Mouse (Mus musculus) heart, embryonic 10.5 days (tissue): ENCODE results near the gene Ipo8. TPM values are rescaled to one million over a fixed set of nuclear protein-coding genes. Genes with fewer than 3 reads are reported as not detected.

Experiments used
- DNase-seq: peaks from one replicate; pipeline ENCODE4 v3.0.0-alpha.2; 2017; ENCODE audit warnings: low spot score
- H3K27ac ChIP-seq: fragments of 300-500 bp; sonication (generic); 2 replicates; pipeline ENCODE4 v1.5.1; 2016; ENCODE audit warnings: mild to moderate bottlenecking
- H3K27me3 ChIP-seq: fragments of 300-500 bp; sonication (generic); 2 replicates; pipeline ENCODE4 v1.6.1; 2016; ENCODE audit warnings: mild to moderate bottlenecking; ENCODE audit not compliant: poor library complexity, insufficient read depth, severe bottlenecking
- H3K36me3 ChIP-seq: fragments of 300-500 bp; sonication (generic); 2 replicates; pipeline ENCODE4 v1.6.1; 2016; ENCODE audit warnings: mild to moderate bottlenecking, moderate library complexity
- H3K4me1 ChIP-seq: fragments of 300-500 bp; sonication (generic); 2 replicates; pipeline ENCODE4 v1.6.1; 2016; ENCODE audit warnings: mild to moderate bottlenecking
- H3K4me3 ChIP-seq: fragments of 300-500 bp; sonication (generic); 2 replicates; pipeline ENCODE4 v1.5.1; 2016; ENCODE audit warnings: mild to moderate bottlenecking, moderate library complexity
- H3K9me3 ChIP-seq: fragments of 300-500 bp; sonication (generic); 2 replicates; pipeline ENCODE4 v1.6.1; 2016; ENCODE audit warnings: mild to moderate bottlenecking, moderate library complexity
- WGBS: fragments of 180-500 bp; shearing (Covaris S2); methylation state at CpG from one replicate; pipeline ENCODE4 v1.1.7; 2016; 5-methylcytosine and 5-hydroxymethylcytosine counted together
- polyA plus RNA-seq: library from polyadenylated mRNA; unstranded; fragments of >200 nt; fragmentation: Nextera tagmentation; extraction: Ambion mirVana; gene quantifications from 2 replicates; pipeline ENCODE4 v1.2.1, GENCODE M21; 2016

Gene Ipo8
- polyA plus RNA-seq, 1 experiment from 2014 or later = 20.5 TPM

GRCm38 (mm10) chr6:148789010-148789673 is 42.1 kb downstream of the Ipo8 start:
- no peaks in the 10 kb centered on the region for H3K27me3 ChIP-seq
- WGBS = 78% methylated on average over 9 of the region's 9 CpGs
- H3K36me3 ChIP-seq = peaks cover 67% of the 10 kb centered on the region
- H3K27ac ChIP-seq = no peak overlapping the region
- H3K4me1 ChIP-seq = no peaks in the 10 kb centered on the region; the same call in 1 of the 2 replicates
- H3K9me3 ChIP-seq = no peaks in the 10 kb centered on the region
- no peak overlapping the region for H3K4me3 ChIP-seq
- no peak for DNase-seq

DNA sequence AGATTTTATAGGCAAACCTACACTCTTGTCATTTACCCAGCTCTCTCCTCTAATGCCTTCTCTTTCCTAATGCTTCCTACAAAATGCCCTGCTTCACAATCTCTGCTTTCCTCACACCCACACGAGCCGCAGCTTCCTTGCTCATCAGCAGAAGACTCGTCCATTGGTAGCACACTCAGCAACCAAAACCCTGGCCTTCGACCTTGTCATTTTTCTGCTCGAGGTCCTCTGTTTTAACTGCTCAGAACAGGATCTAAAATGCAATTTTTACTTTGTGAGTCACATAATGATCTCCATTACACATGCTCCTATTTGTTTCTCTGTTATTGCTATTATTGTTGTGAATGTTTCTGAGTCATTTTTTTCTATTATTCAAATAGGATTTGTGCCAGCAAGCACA is 45.1 kb downstream of the Ipo8 start:
- no peaks in the 10 kb centered on the region; the same call in 1 of the 2 replicates for H3K4me1 ChIP-seq
- H3K9me3 ChIP-seq = no peaks in the 10 kb centered on the region
- DNase-seq = no peak
- H3K36me3 ChIP-seq = peaks cover 76% of the 10 kb centered on the region
- WGBS = 88% methylated on average over 5 of the region's 5 CpGs
- H3K27me3 ChIP-seq = no peaks in the 10 kb centered on the region
- no peak overlapping the region for H3K27ac ChIP-seq
- H3K4me3 ChIP-seq = no peak overlapping the region

GRCm38 (mm10) chr6:148784418-148784817 is 46.8 kb downstream of the Ipo8 start:
- H3K9me3 ChIP-seq = no peaks in the 10 kb centered on the region
- H3K27ac ChIP-seq = no peak overlapping the region
- H3K36me3 ChIP-seq = peaks cover 79% of the 10 kb centered on the region
- no peaks in the 10 kb centered on the region for H3K27me3 ChIP-seq
- H3K4me1 ChIP-seq = no peaks in the 10 kb centered on the region; the same call in 1 of the 2 replicates
- WGBS = 93% methylated on average over 9 of the region's 9 CpGs
- H3K4me3 ChIP-seq = no peak overlapping the region
- no peak for DNase-seq

DNA sequence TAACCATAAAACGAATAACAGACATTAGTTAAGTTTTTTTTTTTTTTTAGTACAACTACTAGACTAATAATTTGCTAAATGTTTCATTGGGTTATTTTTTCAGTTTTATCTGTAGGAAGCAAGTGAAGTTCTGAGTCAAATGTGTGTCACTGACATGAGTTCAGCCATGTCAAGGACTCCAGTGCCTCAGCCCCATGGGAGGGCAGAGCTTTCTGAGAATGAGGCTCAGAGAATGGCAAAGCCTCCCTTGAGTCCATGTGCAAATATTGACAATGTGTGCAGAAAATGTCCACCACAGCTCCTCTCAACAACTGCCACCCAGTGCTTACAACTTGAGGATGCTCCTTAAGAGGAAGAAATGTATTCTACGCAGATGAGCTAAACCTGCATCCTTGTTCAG is 55.0 kb downstream of the Ipo8 start:
- Histone ChIP-seq H3K27ac (no peak overlapping the region), H3K4me3 (no peak overlapping the region), H3K9me3 (no peaks in the 10 kb centered on the region), H3K27me3 (no peaks in the 10 kb centered on the region), H3K36me3 (peaks cover 68% of the 10 kb centered on the region), H3K4me1 (no peaks in the 10 kb centered on the region)
- 97% methylated on average over 2 of the region's 2 CpGs for WGBS
- DNase-seq = no peak

DNA sequence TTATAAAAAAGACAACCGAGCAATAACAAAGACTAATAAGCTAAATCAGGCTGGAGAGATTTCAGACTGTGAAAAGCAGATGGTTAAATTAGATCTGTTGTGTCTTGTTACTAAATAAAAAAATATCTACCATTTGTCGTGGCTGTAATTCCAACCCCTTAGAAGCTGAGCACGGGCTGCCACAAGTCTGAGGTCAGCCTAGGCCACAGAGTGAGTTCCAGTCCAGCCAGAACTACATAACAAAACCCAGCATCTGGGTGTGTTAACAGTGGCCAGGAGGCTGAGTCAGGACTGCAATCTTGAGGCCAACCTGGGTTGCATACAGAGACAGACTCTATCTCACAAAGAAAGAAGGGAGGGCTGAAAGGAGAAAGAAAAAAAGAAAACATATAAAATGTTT is 59.8 kb downstream of the Ipo8 start:
- H3K9me3 ChIP-seq = no peaks in the 10 kb centered on the region
- H3K27me3 ChIP-seq = no peaks in the 10 kb centered on the region
- DNase-seq = no peak
- H3K36me3 ChIP-seq = peaks cover 47% of the 10 kb centered on the region
- WGBS = 81% methylated on average over 3 of the region's 3 CpGs
- H3K4me3 ChIP-seq = no peak overlapping the region
- H3K4me1 ChIP-seq = no peaks in the 10 kb centered on the region
- H3K27ac ChIP-seq = no peak overlapping the region

DNA sequence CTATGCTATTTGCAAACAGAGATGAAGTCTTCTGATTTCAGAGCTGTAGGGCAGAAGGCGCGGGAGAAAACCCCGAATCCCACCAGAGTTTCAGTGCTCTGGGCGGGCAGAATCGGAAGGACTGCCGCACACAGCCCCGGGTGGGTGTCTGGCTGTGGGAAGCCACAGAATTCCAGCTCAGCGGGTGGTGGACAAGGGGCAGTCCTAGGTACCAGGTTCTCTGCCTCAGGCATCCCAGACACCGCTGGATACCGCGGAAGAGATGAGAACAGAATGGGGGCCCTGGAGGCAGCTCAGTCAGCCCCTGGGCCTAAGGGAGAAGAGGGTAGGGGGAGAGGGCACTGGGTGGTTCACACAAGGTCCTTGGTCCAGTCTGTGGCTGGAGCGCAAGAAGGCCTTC is 62.8 kb downstream of the Ipo8 start:
- WGBS = 82% methylated on average over 12 of the region's 12 CpGs
- H3K4me3 ChIP-seq = no peak overlapping the region

GRCm38 (mm10) chr6:148767228-148767627 is 64.0 kb downstream of the Ipo8 start:
- Histone ChIP-seq H3K36me3 (peaks cover 11% of the 10 kb centered on the region; the same call in 1 of the 2 replicates), H3K27ac (no peak overlapping the region), H3K4me3 (no peak overlapping the region), H3K4me1 (no peaks in the 10 kb centered on the region), H3K9me3 (no peaks in the 10 kb centered on the region), H3K27me3 (no peaks in the 10 kb centered on the region)
- DNase-seq = no peak

More for the DNA sequence above, 62.8 kb downstream of the Ipo8 start:
- DNase-seq = no peak
- H3K27me3 ChIP-seq = no peaks in the 10 kb centered on the region
- H3K27ac ChIP-seq = no peak overlapping the region
- H3K4me1 ChIP-seq = no peaks in the 10 kb centered on the region
- peaks cover 19% of the 10 kb centered on the region for H3K36me3 ChIP-seq
- H3K9me3 ChIP-seq = no peaks in the 10 kb centered on the region

- H3K36me3 ChIP-seq = no peaks in the 10 kb centered on the region
- no peak overlapping the region for H3K27ac ChIP-seq
- 0 out of 2 replicates have a peak, but pooled peaks cover 4% of the 10 kb centered on the region for H3K4me1 ChIP-seq
- H3K27me3 ChIP-seq = no peaks in the 10 kb centered on the region
- no peak overlapping the region for H3K4me3 ChIP-seq
- WGBS = 81% methylated on average over 3 of the region's 3 CpGs
- no peaks in the 10 kb centered on the region for H3K9me3 ChIP-seq
- no peak for DNase-seq
Observed at GRCm38 (mm10) chr6:148761967-148762712, 69.1 kb downstream of the Ipo8 start.

- no peaks in the 10 kb centered on the region for H3K27me3 ChIP-seq
- no peak overlapping the region for H3K4me3 ChIP-seq
- 0 out of 2 replicates have a peak, but pooled peaks cover 4% of the 10 kb centered on the region for H3K4me1 ChIP-seq
- no peak overlapping the region for H3K27ac ChIP-seq
- no peaks in the 10 kb centered on the region for H3K9me3 ChIP-seq
- no peak for DNase-seq
- 75% methylated on average over 4 of the region's 4 CpGs for WGBS
- H3K36me3 ChIP-seq = no peaks in the 10 kb centered on the region
Observed at GRCm38 (mm10) chr6:148761475-148761874, 69.8 kb downstream of the Ipo8 start.

DNA sequence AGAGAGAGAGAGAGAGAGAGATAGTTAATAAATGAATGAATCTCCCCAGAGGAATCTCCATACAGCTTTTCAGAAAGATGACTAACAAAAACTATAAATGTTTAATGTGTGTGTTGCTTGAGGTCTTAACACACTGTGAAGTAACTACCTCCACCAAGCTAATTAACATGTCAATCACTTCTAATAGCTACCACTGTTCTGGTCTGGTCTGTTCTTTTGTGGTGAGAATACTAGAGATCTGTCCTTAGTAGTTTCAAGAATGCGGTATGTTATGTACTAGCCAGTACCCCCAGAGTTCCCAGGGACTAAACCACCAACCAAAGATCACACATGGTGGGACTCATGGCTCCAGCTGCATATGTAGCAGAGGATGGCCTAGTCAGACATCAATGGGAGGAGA is 74.7 kb downstream of the Ipo8 start:
- Histone ChIP-seq H3K9me3 (no peaks in the 10 kb centered on the region), H3K27ac (no peak overlapping the region), H3K4me1 (0 out of 2 replicates have a peak, but pooled peaks cover 4% of the 10 kb centered on the region), H3K4me3 (no peak overlapping the region), H3K36me3 (no peaks in the 10 kb centered on the region), H3K27me3 (no peaks in the 10 kb centered on the region)
- DNase-seq = no peak
- 90% methylated on average over 1 of the region's 1 CpGs for WGBS

DNA sequence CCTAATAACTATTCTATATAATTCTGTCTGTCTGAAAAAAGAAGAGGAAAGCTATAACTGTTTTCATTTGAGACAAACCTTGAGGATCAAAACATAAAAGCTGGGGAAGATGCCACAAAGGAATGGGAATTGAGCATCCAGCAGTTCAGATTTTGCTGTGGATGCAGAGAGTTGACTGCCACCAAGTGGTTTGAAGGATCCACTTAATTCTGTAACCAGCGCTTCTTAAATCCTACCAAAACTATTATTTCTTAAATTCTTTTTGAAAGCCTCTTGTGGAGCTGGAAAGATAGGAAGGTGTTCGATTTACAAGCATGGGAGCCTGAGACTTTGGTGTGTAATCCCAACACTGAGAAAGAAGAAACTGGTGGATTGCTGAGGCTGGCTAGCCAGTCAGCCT is 79.9 kb downstream of the Ipo8 start:
- Histone ChIP-seq H3K27ac (no peak overlapping the region), H3K4me1 (no peaks in the 10 kb centered on the region)

GRCm38 (mm10) chr6:148750183-148750582 is 81.1 kb downstream of the Ipo8 start:
- H3K36me3 ChIP-seq = no peaks in the 10 kb centered on the region
- DNase-seq = no peak
- H3K27ac ChIP-seq = no peak overlapping the region
- WGBS = 81% methylated on average over 3 of the region's 3 CpGs
- no peaks in the 10 kb centered on the region for H3K9me3 ChIP-seq
- H3K27me3 ChIP-seq = no peaks in the 10 kb centered on the region
- H3K4me3 ChIP-seq = no peak overlapping the region
- no peaks in the 10 kb centered on the region for H3K4me1 ChIP-seq

More for the DNA sequence above, 79.9 kb downstream of the Ipo8 start:
- no peaks in the 10 kb centered on the region for H3K9me3 ChIP-seq
- 71% methylated on average over 2 of the region's 2 CpGs for WGBS
- H3K4me3 ChIP-seq = no peak overlapping the region
- no peak for DNase-seq
- H3K36me3 ChIP-seq = no peaks in the 10 kb centered on the region
- H3K27me3 ChIP-seq = no peaks in the 10 kb centered on the region

GRCm38 (mm10) chr6:148740521-148741226 is 90.6 kb downstream of the Ipo8 start:
- Histone ChIP-seq H3K27me3 (no peaks in the 10 kb centered on the region), H3K9me3 (no peaks in the 10 kb centered on the region), H3K4me3 (no peak overlapping the region), H3K27ac (no peak overlapping the region), H3K36me3 (no peaks in the 10 kb centered on the region), H3K4me1 (peaks cover 9% of the 10 kb centered on the region; the same call in 1 of the 2 replicates)
- DNase-seq = no peak
- 73% methylated on average over 8 of the region's 8 CpGs for WGBS
